Mouse (Mus musculus): ENCODE measurements at regions not wholly inside any gene's neighbourhood (a gene's known extent, or its start where the extent isn't known, plus 50 kb on each side); places are given as distances from the start of the nearest gene placed in this dataset.
A peak's percentile ranks its signal among the peaks of the same experiment; 100 is the strongest.

- DNase-seq (ENCODE audit: low spot score in 2 of 2): peak; percentile 41 to 79
Observed at GRCm38 (mm10) chr14:109359914-109360313, 446.0 kb upstream of the Slitrk1 start.

Data from right cerebral cortex, postnatal 10 days (tissue).